Mouse (Mus musculus) thymus, adult 2 months (tissue): ENCODE measurements around the gene Fam185a. TPM values are rescaled to one million over a fixed set of nuclear protein-coding genes. Genes with fewer than 3 reads are reported as not detected.

Experiments
- DNase-seq: peaks from one replicate; pipeline ENCODE4 v3.0.0; 2021
- H3K27ac ChIP-seq: fragments of 200-500 bp; 2 replicates; pipeline ENCODE4 v1.5.1; 2012; ENCODE audit warnings: low read length, control low read depth; ENCODE audit not compliant: control insufficient read depth, insufficient read depth
- H3K27me3 ChIP-seq: fragments of 200-500 bp; 2 replicates; pipeline ENCODE4 v1.6.1; 2012; ENCODE audit warnings: mild to moderate bottlenecking, low read length, moderate library complexity, mixed read lengths; ENCODE audit not compliant: control insufficient read depth, insufficient read depth
- H3K36me3 ChIP-seq: fragments of 200-500 bp; 2 replicates; pipeline ENCODE4 v1.6.1; 2012; ENCODE audit warnings: mild to moderate bottlenecking, low read length, moderate library complexity; ENCODE audit not compliant: control insufficient read depth, insufficient read depth
- H3K4me1 ChIP-seq: fragments of 200-500 bp; replicated peaks from 2 replicates; pipeline ENCODE4 v1.6.1; 2012; ENCODE audit warnings: low read length; ENCODE audit not compliant: control insufficient read depth, insufficient read depth
- H3K4me3 ChIP-seq: fragments of 200-500 bp; 2 replicates; pipeline ENCODE4 v1.5.1; 2012; ENCODE audit warnings: mild to moderate bottlenecking, low read length, control low read depth, moderate library complexity; ENCODE audit not compliant: control insufficient read depth, insufficient read depth
- CTCF ChIP-seq: fragments of 200-500 bp; IDR thresholded peaks from 2 replicates; pipeline ENCODE4 v1.5.1; 2012; ENCODE audit warnings: mild to moderate bottlenecking, control low read depth, low read length, moderate library complexity, borderline replicate concordance; ENCODE audit not compliant: control insufficient read depth, poor library complexity, insufficient read depth; ENCODE audit errors: extremely low read depth
- POLR2A ChIP-seq: fragments of 200-500 bp; IDR thresholded peaks from 2 replicates; pipeline ENCODE4 v1.6.1; 2012; ENCODE audit warnings: mild to moderate bottlenecking, low read length, control low read depth, moderate library complexity; ENCODE audit not compliant: control insufficient read depth, poor library complexity, insufficient read depth; ENCODE audit errors: extremely low read depth
- WGBS: fragments of 180-500 bp; shearing (Covaris S2); methylation state at CpG from one replicate; pipeline ENCODE4 v1.1.7; 2018; 5-methylcytosine and 5-hydroxymethylcytosine counted together
- polyA plus RNA-seq: library from polyadenylated mRNA; depleted of rRNA; stranded (reverse); fragments of >200 nt; gene quantifications from 2 replicates; pipeline ENCODE4 v1.2.3, GENCODE M21; 2012

Fam185a gene
- polyA plus RNA-seq, 1 experiment = 1.7 TPM

DNA sequence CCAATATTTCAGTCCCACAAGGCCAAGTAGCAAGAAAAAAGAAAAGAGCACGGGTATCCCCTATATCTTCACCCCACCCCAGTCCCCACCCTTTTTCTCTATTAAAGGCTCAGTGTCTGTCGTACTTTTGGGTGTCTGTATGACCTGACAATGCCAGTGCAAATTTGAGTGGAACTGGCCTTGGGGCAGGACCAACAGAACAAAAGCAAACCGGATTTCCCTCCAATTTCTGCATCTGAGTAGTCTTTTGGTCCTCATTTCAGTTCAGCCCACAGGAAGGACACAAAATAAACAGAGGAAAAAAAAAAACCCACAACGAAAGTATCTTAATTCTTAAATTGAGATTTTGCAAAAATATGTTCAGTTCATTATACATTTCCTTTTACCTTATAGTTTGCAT, 6.1 kb upstream of the Fam185a start:
- no peak for TF ChIP-seq POLR2A
- TF ChIP-seq CTCF = no peak
- Histone ChIP-seq H3K27ac (no peak overlapping the region), H3K36me3 (no peaks in the 10 kb centered on the region), H3K4me1 (0 out of 2 replicates have a peak, but pooled peaks cover 6% of the 10 kb centered on the region), H3K27me3 (no peaks in the 10 kb centered on the region), H3K4me3 (no peak overlapping the region)
- 22% methylated on average over 4 of the region's 4 CpGs for WGBS
- DNase-seq = no peak

DNA sequence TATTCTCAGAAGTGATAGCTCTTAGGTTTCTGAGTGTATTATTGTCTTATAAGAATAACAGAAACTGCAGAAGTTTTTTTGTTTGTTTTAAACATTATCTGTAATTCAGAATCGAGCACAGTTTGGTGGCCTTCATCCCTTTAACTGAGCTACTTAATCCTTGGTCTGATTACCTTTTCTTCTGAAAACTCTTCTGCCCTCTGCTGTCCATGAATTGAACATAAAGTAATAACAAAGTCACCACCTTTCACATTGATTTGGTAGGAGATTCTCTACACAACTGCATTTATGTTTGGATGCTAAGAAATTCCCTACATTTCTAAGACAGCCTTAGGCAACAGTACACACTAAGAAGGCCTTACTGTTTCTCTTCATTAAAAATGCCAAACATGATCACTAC, 4.1 kb upstream of the Fam185a start:
- 17% methylated on average over 1 of the region's 1 CpGs for WGBS

DNA sequence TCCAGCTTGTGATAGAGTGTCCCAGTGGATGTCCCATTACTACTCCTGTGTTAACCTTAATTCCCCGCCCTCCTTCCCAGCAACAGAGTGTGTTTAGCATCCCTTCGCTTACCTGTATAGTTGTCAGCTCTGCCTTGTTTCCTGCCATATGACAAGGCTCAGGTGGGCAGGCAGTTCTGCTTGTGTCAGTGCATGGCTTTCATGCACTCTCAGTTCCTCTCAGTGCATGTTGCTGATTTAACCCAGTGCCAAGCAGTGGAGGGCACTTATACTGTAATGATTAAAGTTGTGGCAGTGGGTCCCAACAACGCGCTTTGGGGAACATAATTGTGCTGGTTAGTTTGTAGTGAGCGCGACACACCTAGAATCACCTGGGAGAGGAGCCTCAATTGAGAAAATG, 1.9 kb downstream of the Fam185a start:
- DNase-seq = no peak

More for the DNA sequence above, 4.1 kb upstream of the Fam185a start:
- no peak overlapping the region for H3K4me3 ChIP-seq
- TF ChIP-seq POLR2A = no peak
- no peak for TF ChIP-seq CTCF
- no peak overlapping the region for H3K27ac ChIP-seq
- DNase-seq = no peak
- no peaks in the 10 kb centered on the region for H3K36me3 ChIP-seq
- H3K27me3 ChIP-seq = no peaks in the 10 kb centered on the region
- peaks cover 3% of the 10 kb centered on the region for H3K4me1 ChIP-seq

DNA sequence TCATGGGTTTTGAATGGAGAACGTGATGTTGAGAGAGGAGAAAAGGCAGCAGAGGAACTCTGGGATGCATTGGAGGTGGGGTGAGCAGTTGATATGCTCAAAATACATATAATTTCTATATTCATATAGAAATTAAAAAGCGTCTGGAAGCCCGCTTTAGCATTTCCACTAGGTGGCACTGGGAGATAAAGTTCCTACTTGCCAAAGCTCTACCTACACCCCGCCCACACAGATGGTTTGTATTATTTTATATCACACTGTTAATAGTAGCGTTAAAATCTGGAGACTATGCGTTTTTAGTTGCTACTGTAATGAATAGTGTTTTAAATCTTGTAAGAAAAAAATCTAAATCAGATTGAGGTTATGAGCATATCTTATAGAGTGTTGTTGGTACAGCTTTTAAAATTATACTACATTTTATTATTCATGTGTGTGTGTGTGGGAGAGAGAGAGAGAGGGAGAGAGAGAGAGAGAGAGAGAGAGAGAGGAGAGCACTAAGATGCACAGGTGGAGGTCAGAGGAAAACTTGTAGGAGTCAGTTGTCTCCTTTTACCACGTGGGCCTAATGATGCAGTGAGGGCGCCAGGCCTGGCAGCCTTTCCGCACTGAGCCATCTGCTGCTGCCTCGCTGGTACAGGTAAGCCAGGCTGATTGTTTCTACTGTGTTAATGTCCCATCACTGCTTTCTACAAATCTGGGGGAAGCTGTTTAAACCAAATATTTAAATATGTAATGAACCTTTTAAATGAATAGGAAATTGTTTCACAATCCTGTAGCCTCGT, 9.6 kb downstream of the Fam185a start:
- no peak overlapping the region for H3K4me3 ChIP-seq
- H3K27me3 ChIP-seq = no peaks in the 10 kb centered on the region
- TF ChIP-seq POLR2A (no peak), CTCF (no peak)
- WGBS = 82% methylated on average over 11 of the region's 11 CpGs
- H3K36me3 ChIP-seq = no peaks in the 10 kb centered on the region
- H3K27ac ChIP-seq = no peak overlapping the region
- no peak for DNase-seq
- no peaks in the 10 kb centered on the region for H3K4me1 ChIP-seq

More for the DNA sequence above, 1.9 kb downstream of the Fam185a start:
- Histone ChIP-seq H3K36me3 (no peaks in the 10 kb centered on the region), H3K27me3 (no peaks in the 10 kb centered on the region), H3K4me3 (no peak overlapping the region), H3K27ac (no peak overlapping the region), H3K4me1 (peaks cover 3% of the 10 kb centered on the region)
- no peak for TF ChIP-seq CTCF
- no peak for TF ChIP-seq POLR2A
- WGBS = 97% methylated on average over 6 of the region's 6 CpGs

DNA sequence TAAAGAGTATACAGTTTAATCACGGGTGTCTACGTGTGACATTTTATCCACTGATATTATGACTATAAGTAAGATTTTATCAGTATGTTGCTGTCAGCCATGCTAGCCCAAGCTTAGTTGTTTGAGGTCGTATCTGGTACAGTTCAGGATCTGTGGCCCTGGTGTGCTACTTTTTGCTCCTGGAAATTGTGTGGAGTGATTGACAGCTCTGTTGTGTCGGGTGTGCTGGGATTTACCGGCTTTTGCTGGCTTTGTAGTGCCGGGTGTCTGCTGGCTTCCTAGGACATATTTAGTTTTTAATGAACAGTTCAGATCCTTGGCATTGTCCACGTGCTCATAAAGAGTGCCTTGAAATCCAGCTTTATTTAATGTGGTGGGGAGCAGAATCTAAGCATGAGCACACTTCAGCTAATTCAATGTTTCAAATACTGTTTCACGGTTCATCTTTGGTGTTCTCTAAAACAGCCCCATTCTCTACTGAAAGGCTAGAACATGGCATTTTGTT, 11.8 kb downstream of the Fam185a start:
- 96% methylated on average over 8 of the region's 8 CpGs for WGBS
- Histone ChIP-seq H3K4me3 (no peak overlapping the region), H3K27ac (no peak overlapping the region), H3K4me1 (no peaks in the 10 kb centered on the region), H3K36me3 (no peaks in the 10 kb centered on the region), H3K27me3 (no peaks in the 10 kb centered on the region)
- no peak for TF ChIP-seq CTCF
- no peak for TF ChIP-seq POLR2A
- DNase-seq = no peak

DNA sequence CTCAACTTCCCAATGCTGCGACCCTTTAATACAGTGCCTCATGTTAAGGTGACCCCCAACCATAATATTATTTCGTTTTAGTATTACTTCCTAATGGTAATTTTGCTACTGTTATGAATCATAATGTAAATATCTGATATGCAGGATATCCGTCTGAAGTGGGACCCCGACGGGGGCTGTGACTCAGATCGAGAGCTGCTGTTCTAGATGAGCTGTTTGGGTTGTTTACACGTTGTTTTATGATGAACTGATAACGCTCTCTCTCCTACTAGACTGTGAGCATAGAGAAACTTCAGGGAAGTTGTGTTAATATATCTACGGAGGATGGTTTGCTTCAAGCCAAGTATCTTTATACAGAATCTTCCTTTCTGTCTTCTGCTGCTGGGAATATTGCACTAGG, 13.7 kb downstream of the Fam185a start:
- no peaks in the 10 kb centered on the region for H3K4me1 ChIP-seq
- no peak overlapping the region for H3K27ac ChIP-seq
- no peak for DNase-seq
- TF ChIP-seq POLR2A (no peak), CTCF (no peak)
- H3K4me3 ChIP-seq = no peak overlapping the region
- no peaks in the 10 kb centered on the region for H3K36me3 ChIP-seq
- no peaks in the 10 kb centered on the region for H3K27me3 ChIP-seq
- 95% methylated on average over 9 of the region's 9 CpGs for WGBS
